Mouse (Mus musculus): ENCODE results near the gene Zbtb16. TPM values are rescaled to one million over a fixed set of nuclear protein-coding genes. Genes with fewer than 3 reads are reported as not detected.

Gene Zbtb16
- total RNA-seq, 2 experiments from 2014 or later, result 132 to 167 TPM

DNA sequence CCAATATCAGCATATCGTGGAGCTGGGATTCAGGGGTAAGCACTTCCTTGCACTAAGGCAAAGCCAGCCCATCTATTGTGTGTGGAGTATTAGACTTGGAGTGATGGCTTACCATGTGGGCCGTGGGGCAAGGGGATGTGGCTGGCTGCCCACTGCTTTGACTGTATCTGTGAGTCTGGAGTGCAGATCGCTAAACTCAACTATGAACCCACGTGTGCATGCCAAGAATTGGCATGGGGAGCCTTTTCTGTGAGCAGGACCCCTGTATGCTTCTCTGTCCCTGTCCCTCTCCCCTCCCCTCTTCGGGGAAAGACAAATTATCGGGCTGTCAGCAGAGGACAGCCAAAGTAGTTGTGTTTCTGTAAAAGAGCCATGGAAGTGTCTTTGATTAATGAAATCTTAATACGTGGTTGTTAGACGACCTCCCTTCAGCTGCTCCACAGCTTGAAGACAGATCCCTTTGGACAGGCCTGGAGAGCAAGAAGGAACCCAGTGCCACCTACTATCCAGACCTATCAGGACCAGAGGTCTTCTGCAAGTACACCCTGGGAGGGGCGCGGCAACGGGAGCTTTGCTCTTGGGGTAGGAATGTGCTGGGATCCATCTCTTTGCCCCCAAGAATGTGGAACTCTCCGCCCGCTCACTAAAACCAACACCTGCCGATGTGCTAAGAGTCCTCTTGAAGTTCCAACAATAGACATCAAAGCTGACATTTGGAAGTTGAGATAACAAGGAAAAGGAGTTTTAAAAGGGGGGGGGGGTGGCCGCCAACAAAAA lies 53.5 kb downstream of the Zbtb16 start:
- intact Hi-C loops (cut with DNase I), result no loop called here
- no peak for DNase-seq (ENCODE audit: low spot score)

DNA sequence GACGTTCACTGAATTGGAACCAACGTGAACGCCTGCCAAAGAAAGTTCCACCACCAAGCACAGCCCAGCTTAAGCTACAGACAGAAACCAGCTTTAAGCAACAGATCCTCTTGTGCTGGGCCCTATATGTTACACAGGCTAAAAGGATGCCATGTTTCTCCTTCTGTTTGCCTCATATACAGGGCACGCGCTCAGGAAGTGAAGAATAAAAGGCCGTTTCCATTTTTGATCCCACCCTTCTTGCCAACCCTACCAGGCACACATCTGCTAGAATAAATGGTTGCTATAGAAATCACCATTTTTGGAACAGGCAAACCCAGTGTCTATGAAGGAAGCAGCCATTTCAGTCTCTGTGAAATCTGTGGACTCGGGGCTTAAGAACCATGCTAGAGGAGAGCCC lies 59.8 kb downstream of the Zbtb16 start:
- intact Hi-C loops (cut with DNase I), result no loop called here
- no peak for DNase-seq (ENCODE audit: low spot score)

DNA sequence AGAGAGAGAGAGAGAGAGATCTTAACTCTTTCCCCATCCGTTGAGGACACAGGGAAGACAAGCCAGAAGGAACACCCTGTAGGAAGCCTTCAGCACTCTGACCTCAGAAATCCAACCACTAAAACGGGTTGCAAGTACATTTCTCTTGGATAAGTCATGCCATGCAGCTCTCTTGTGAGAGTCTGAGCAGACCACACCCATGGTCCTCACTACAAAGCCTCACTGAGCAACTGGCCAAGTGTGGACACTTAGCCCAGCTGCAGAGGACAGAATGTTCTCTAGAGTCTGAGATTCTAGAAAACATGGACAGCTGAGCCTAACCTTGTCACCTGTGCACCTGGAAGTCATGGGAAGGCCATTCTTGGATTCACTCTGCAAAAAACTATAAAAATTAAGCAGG lies 60.5 kb downstream of the Zbtb16 start:
- intact Hi-C loops (cut with DNase I), result no loop called here
- DNase-seq (ENCODE audit: low spot score), result peak; percentile 47

DNA sequence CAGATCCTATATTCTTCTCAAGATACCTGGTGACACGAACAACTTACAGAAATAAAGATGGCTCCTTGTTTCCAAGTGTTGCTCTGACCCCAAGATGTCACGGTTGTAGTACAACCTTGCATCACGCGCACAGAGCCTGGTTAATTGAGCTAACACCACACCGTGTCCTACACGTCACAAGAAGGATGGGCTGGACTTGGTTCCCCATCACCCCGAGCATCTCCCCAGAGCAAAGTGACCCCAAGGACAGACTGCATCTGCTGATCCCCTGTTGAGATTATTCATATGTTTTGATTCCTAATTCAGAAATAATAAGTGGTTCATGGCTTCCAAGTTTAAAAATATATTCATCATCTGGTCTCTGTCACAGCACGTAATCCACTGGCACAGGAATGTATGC lies 62.3 kb downstream of the Zbtb16 start:
- DNase-seq (ENCODE audit: low spot score), result no peak
- intact Hi-C loops (cut with DNase I), result no loop called here

DNA sequence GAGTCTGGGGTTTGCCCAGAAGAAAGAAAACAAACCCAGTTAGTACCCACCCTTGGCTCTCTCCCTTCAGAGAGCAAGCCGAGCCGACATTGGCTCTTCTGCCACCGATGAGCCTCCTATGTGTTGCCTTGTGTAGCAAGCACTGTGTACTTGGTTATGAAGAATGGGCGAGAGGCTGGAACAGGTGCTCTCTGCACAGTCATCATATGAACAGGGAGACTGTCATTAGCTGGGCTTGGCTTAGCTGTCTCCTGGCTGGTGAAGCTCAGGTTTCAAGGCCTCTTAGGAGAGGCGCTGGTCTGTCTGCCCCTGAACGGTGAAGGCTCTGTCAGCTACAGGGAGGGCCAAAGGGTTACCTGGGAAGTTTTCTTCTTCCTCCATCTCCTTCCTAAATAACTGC lies 62.9 kb downstream of the Zbtb16 start:
- intact Hi-C loops (cut with DNase I), result no loop called here
- no peak for DNase-seq (ENCODE audit: low spot score)

DNA sequence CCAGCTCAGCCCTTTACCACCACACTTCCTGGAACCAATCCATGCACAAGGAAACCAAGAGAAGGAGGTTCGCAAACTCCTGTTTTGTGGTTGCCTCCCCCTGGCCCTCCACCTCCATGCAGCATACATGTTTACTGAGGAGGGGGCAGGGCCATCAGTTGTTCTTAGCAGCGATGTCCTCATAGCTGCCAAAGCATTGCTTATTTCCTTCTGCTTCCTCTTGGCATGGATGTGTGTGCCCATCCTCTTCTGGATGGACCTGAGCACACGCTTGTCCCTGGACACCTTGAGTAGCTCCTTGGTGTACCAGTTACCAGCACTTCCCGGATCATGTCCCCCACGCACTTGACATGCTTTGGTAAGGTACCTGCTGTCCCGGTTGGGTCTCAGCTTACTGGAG lies 64.5 kb downstream of the Zbtb16 start:
- DNase-seq (ENCODE audit: low spot score), result no peak
- intact Hi-C loops (cut with DNase I), result no loop called here

DNA sequence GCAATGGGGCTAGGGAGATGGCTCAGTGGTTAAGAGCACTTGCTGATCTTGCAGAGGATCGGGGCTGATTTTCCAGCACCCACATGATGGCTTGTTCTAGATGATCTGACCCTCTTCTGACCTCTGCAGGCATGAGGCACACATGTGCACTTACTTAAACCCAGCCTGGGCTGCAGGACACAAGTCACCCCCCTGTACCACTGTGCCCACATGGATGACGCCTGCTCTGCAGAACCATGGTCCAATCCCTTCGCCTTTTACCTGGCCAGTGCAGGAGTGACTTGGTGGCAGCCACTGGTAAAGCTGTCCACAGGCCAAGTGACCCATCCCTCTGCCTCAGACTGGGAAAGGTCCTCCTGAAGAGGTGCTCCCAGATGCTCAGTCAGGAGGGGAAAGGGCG lies 67.1 kb downstream of the Zbtb16 start:
- intact Hi-C loops (cut with DNase I), result no loop called here
- no peak for DNase-seq (ENCODE audit: low spot score)

DNA sequence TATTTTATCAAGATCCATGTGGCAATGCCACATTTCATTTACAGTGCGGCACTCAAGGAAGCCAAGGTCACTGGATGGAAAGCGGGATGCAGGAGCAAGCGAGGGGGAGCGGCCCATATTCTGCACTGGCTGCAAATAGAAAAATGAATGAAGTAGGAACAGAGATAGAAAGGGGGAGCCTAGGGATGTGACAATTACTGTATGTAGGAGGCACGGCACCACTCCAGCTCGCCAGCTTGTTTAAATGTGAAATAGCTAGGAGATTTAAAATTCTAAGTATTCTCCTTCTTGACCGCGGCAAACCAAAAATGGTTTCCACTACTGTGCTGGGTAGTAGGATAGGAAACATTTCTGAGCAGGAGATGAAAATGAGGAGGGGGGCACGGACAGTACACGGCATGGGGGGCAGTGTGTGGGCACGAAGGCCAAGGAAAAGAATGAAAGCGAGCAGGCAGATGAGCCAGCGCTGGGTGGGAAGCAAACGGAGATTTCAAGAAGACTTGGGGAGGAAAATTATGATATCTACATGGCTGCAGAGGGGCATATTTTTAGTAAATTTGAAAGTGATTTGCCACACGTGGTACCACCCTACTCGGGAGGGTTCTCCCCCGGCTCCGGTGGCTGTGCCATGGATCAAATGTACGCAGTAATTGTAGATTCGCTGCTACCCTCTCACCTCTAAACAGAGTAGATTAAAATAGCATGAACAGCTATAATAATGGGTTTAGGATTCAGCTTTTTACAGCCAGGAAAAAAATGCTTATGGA lies 68.2 kb downstream of the Zbtb16 start:
- no peak for DNase-seq (ENCODE audit: low spot score)
- intact Hi-C loops (cut with DNase I), result no loop called here

DNA sequence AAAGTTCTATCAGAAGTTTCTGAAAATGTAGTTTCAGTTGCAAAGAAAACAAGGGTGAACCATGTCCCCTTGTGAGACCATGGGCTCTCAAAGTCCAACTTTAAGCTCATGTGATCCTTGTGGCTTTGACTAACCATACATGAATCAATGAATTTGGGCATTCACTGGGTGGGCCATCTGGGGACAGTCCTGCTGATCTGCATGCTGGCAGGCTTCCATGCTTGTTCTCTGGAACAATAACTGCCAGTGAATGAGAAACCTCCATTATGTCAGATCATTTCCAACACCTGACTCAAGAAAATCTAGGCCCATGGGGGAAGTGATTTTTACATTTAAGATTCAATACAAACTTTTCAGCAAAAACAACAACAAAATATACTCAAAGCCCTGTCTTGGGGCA lies 70.1 kb downstream of the Zbtb16 start:
- DNase-seq (ENCODE audit: low spot score), result no peak
- intact Hi-C loops (cut with DNase I), result no loop called here

DNA sequence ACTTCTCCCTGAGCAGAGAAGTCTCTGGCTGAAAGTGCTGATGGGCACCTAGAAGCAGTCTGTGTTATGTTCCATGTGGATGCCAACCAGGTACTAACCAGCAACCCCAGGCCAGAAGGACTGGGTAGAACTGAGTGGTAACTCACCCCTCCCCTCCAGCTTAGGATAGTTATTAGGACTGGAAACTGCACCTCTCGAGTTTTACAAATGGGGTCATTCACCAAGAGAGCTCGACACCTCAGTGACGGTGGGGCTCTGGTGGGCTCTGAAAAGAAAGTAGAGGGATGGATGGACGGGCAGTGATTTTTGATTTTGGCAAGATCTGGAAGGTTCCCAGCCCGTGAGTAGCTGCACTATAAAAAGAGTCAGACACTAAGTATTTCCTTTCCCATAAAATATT lies 71.7 kb downstream of the Zbtb16 start:
- intact Hi-C loops (cut with DNase I), result no loop called here

DNA sequence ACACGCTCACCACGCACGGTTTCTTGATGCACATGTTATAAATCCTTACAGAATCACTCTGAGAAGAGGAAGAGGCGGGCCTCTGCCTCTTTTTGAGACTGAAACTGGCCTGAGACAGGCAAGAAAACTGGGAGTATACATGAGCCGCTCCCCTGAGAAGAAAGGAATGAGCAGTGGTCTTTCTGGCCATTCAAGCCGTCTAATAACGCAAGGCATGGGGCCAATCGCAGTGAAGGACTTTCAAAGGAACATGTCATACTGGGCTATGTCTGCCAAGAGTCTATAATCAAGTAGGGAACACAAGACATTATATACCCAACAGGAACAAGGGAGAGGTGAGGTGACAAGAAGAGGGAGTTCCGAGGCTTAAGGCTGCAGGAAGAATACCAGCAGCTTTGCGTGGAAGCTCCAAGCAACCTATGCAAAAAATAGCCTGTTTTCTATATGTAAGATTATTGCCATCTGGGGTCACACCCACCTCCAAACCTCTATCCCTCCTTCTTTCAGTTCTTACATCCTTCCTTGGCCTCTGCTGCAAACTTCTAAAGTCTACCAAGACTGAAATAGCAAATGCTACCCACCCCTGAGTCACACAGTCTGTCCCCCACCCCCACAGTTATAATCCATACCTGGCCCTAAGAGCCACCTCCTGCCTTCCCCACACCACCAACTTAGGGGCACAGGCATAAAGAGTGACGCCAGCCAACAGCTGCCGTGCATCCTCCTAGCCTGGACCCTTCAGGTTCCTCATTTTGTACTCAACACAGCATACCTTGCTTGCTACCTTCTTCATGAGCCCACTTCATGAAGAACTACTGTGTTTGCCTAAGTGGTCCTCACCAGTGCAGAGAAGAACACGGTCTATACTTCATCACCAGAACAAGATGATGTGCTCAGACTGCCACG lies 74.0 kb downstream of the Zbtb16 start:
- intact Hi-C loops (cut with DNase I), result no loop called here
- no peak for DNase-seq (ENCODE audit: low spot score)

More for the DNA sequence above, 71.7 kb downstream of the Zbtb16 start:
- DNase-seq (ENCODE audit: low spot score), result no peak

DNA sequence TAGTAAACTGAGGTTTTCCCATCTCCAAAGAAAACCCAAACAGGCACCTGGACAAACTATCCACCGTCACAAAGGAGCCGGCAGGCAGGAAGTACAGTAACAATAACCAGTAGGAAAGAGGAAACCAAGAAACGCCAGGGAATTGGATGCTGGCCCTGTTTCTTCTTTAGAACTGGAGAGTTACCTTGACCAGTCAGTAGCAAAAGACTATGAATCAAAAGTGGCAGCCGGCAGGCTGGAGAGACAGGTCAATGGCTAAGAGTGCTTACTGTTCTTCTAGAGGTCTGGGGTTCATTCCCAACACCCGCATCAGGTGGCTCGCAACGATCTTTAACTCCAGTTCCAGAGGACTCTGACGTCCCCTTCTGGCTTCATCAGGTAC lies 74.9 kb downstream of the Zbtb16 start:
- no peak for DNase-seq (ENCODE audit: low spot score)
- intact Hi-C loops (cut with DNase I), result no loop called here

DNA sequence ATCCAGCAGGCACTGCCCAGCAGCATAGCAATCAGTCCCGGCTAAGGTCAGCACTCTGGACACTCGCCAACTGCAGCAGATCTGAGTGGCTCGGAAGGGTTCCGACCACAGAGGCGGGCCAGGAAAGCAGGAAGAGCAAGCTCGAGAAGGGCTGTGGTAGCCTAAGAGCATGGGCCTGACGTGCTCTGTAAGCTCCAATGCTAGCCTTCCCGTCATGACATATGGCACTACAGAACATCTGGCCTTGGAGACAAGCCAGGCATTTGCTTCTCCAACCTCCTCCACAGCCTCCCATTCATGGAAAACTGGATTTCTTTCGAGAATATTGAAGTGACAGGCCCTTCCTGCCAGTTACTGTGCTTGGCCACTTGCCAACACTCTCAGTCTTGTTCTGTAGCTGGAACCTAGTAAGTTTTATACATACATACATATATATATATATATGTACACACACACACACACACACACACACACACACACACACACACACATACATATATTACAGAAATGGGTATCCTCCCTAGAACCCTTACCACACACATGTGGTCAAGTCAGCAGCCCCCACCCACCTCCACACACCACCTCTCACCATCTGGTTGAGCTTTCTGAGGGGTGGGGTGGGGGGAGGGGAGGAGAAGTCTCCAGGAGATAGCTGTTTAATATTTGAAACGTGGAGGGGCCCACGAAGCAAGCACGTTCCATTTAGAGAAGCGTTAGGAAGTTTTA lies 75.4 kb downstream of the Zbtb16 start:
- intact Hi-C loops (cut with DNase I), result no loop called here
- DNase-seq (ENCODE audit: low spot score), result peak; percentile 55

DNA sequence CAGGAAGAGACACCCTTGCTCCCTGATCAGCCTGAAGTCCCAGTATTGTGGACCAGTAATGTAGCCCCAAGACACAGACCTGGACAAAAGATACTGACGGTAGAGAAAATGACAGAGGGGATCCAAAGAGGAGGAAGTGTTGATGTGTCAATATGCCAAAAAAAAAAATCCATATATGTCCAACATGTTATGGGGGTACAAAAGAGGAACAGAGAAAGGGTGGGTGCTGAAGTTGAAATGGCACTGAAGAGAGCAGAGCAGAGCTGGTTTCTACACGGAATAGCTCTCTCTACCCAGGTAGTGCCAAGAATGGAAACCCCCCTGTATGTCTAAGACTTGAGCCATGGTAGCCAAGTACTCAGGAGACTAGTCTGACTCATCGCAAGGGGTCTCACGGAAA lies 76.9 kb downstream of the Zbtb16 start:
- no peak for DNase-seq (ENCODE audit: low spot score)
- intact Hi-C loops (cut with DNase I), result no loop called here

DNA sequence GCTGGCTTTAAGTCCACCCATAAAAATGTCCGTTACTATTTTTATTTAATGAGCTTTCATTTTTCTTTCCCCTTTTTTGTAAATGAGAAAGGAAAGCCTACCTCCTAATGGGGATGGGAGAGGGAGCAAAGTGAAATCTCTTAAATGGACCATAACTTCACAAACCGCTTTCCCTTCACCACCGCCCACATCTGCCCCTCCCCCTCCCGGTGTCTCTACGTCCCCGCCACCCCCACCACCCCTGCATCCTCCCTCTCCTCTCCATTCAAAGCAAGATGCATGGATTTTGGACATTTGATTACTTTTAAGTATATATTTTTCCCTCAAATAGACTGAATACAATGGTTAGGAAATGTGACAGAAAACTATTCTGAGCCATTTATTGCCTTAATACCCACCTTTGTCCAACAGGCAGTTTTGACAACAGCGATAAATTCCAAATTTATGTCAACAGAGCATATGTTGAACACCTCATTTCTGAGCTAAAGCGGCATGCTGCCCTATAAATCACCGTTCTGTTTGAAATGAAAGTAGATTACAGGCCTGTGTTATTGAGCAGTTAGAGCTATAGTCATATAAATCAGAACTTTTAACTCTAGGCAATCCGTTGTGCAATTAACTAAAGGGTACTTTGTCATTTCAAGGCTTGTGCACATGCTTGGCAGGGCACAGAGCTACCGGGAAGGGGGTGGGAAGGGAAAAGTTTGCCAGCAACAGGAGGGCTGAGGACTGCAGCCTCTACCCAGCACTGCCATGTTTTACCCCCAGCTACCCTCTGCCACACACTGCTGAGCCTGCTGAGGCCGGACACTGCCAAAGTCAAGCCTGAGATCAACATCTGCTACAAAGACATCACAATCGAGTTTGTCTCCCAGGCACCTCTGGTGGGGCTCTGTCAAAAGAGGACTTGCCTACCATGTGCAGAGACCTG lies 78.1 kb downstream of the Zbtb16 start:
- intact Hi-C loops (cut with DNase I), result no loop called here
- no peak for DNase-seq (ENCODE audit: low spot score)

DNA sequence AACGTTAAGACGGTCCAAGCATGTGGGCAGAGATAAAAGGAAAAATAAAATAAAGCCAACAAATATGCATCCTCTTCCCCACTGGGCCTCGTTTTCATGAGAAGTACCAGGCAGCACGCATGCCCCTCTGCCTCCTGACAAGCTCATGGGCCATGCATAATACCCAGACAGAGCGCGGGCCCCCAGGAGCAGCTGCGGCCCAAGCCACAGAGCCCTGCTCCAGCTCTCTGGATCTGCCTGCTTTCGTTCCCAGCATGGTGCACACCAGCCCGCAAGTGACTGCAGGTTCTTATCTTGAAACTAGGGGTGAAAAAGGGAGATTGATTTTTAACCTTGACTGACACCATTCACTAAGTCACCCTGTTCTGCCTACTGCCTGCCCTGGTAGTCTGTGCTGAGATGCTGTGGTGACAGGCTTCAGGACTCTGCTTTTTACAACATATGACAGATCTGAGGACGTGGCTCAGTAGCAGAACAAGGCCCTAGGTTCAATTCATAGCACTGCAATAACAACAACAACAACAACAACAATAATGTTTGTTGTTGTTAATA lies 79.7 kb downstream of the Zbtb16 start:
- DNase-seq (ENCODE audit: low spot score), result no peak
- intact Hi-C loops (cut with DNase I), result no loop called here

DNA sequence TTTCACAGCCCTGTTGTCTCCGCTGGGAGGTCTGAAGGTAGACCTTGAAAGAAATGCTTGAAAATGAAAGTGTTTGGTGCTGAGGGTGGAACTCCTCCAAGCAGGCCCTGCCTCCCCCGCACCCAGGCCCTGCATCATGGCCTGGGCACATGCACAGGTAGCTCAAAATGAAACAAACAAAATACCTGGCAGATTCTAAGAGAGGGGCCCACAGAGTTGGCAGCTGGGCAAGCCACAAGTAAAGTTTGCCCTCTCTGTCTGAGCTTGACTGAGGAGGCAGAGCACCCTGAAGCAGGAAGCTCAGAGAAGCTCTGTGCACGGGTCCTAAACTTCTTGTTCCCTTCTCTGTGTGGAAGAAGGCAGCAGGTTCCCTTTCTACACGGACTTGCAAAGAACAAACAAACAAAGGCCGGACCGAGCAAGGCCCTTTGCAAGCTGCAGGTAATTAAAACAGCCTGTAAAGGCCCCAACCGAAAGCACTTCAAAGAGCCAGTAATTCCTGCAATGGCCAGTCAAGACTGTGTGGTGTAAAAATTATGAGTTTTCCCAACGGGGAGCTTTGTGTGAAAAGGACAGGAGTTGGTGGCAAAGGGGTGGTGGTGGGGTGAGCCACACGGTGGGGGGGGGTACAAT lies 80.5 kb downstream of the Zbtb16 start:
- no peak for DNase-seq (ENCODE audit: low spot score)

DNA sequence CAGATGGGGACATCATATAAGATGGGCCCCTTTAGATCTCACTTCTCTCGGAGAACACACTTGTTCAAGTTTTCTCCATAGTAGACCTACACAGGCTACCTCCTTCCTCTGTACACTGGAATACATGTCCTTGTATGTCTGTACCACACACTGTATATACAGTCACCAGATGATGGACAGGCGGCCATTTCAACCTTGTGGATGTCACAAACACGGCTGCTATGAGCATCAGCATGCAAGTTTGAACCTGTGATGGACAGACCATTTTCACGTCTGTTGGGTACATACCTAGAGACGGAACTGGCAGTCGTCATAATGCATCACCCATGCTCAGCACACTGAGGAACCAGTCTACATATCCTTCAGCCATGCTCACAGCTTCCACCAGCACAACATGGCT lies 81.6 kb downstream of the Zbtb16 start:
- intact Hi-C loops (cut with DNase I), result no loop called here
- DNase-seq (ENCODE audit: low spot score), result no peak

More for the DNA sequence above, 80.5 kb downstream of the Zbtb16 start:
- intact Hi-C loops (cut with DNase I), result no loop called here
